Mouse (Mus musculus): ENCODE results near the gene Cacng7.

GRCm38 (mm10) chr7:3354850-3355249 is 22.1 kb downstream of the Cacng7 start:
- no peak for TF ChIP-seq CTCF (IDR thresholded peaks at IDR 0.05; ENCODE audit: low read depth)
- no peak for TF ChIP-seq EP300 (optimal IDR thresholded peaks at IDR 0.05)
